Mouse (Mus musculus): ENCODE data around the gene Nkx6-2.

- TF ChIP-seq EP300 (IDR thresholded peaks at IDR 0.05; ENCODE audit: insufficient read depth, low read depth, low read length) (no peak), CTCF (IDR thresholded peaks at IDR 0.05; ENCODE audit: low read depth, low read length) (peak; percentile 82)
These were observed 7.7 kb upstream of the Nkx6-2 start for GRCm38 (mm10) chr7:139590302-139590701.
